17 mouse cellular contexts compared by ENCODE assay signal in genomic region chr16:91140991-91141630, GRCm38 (mm10). TPM values are rescaled to one million over a fixed set of nuclear protein-coding genes. Genes with fewer than 3 reads are reported as not detected.
DNase-seq lines count a peak whose midpoint lies in the region; ATAC-seq and TF ChIP-seq lines count a peak whose summit lies in the region.
"Had no signal": no experiment of that assay in that cellular context is flagged by ENCODE, and none has a peak within 500 bp of the region (broad histone marks: within the 10 kb centered on the region; RNA-seq: fewer than 3 reads in every experiment).

No protein-coding gene starts in this region.

- peak overlapping the region; percentile 39 for H3K27ac ChIP-seq in forebrain, embryonic 16.5 days (ENCODE audit: low read length)
- H3K27ac ChIP-seq in midbrain, embryonic 16.5 days (ENCODE audit: low read length) = no peak overlapping the region
- H3K27ac ChIP-seq: embryonic facial prominence, embryonic 13.5 days; left cerebral cortex, adult 2 months; limb, embryonic 13.5 days; liver, embryonic 15.5 days had no signal

- 0 out of 2 replicates have a peak, but pooled peaks have one; percentile 17 for ATAC-seq in forebrain, embryonic 16.5 days
- peak; percentile 56; the same call in 1 of the 2 replicates for ATAC-seq in midbrain, embryonic 16.5 days
- ATAC-seq in cerebellum, adult (ENCODE audit: insufficient number of reproducible peaks, low FRiP score, low TSS enrichment) = no peak

- H3K4me3 ChIP-seq in forebrain, embryonic 16.5 days (replicated peaks; ENCODE audit: low read length) = no peak overlapping the region
- H3K4me3 ChIP-seq in midbrain, embryonic 16.5 days (ENCODE audit: low read depth, low read length) = no peak overlapping the region
- H3K4me3 ChIP-seq: embryonic facial prominence, embryonic 13.5 days; left cerebral cortex, adult 2 months; limb, embryonic 13.5 days; liver, embryonic 15.5 days had no signal

- H3K27me3 ChIP-seq in forebrain, embryonic 16.5 days (replicated peaks; ENCODE audit: control insufficient read depth, insufficient read depth, low read length) = 0 out of 2 replicates have a peak, but pooled peaks cover 2% of the 10 kb centered on the region
- H3K27me3 ChIP-seq in midbrain, embryonic 16.5 days (ENCODE audit: control insufficient read depth, insufficient read depth, low read depth, low read length) = peaks cover 28% of the 10 kb centered on the region

- WGBS in forebrain, embryonic 16.5 days = 5% methylated on average over 20 of the region's 20 CpGs
- 15% methylated on average over 20 of the region's 20 CpGs for WGBS in midbrain, embryonic 16.5 days

- TF ChIP-seq CTCF in brain, embryonic 14.5 days (IDR thresholded peaks at IDR 0.05; ENCODE audit: borderline replicate concordance, extremely low read depth, insufficient read depth, insufficient read length) = no peak

- peak overlapping the region; percentile 31 for H3K4me2 ChIP-seq in forebrain, embryonic 16.5 days (ENCODE audit: low read length)
- no peak overlapping the region; the same call in 1 of the 2 replicates for H3K4me2 ChIP-seq in midbrain, embryonic 16.5 days (ENCODE audit: low read length)
- H3K4me2 ChIP-seq: liver, embryonic 15.5 days had no signal

- H3K4me1 ChIP-seq in forebrain, embryonic 16.5 days (replicated peaks; ENCODE audit: control insufficient read depth, insufficient read depth, low read length) = peaks cover 27% of the 10 kb centered on the region
- peaks cover 11% of the 10 kb centered on the region for H3K4me1 ChIP-seq in midbrain, embryonic 16.5 days (ENCODE audit: control insufficient read depth, insufficient read depth, low read length)
- H3K4me1 ChIP-seq: embryonic facial prominence, embryonic 13.5 days; liver, embryonic 15.5 days had no signal

- DNase-seq in brain, embryonic 14.5 days (ENCODE audit: low read depth) = peak; percentile 71
- peak; percentile 24 for DNase-seq in embryo, embryonic 9.5 days (ENCODE audit: extremely low spot score)
- DNase-seq in urinary bladder, adult 2 months (ENCODE audit: low spot score) = no peak
- no peak for DNase-seq in kidney, postnatal 4 days
- DNase-seq: adrenal gland, postnatal 14 days; cerebellum, adult 9-11 months; heart, adult 18-20 months; kidney, adult 9 months; lung, postnatal 14 days had no signal

- TF ChIP-seq POLR2A in brain, embryonic 14.5 days (IDR thresholded peaks at IDR 0.05; ENCODE audit: borderline replicate concordance, extremely low read depth, insufficient read depth, insufficient read length, poor library complexity, severe bottlenecking) = no peak

- no peaks in the 10 kb centered on the region for H3K36me3 ChIP-seq in forebrain, embryonic 16.5 days (ENCODE audit: control insufficient read depth, insufficient read depth)
- H3K36me3 ChIP-seq in midbrain, embryonic 16.5 days (ENCODE audit: control insufficient read depth, insufficient read depth, low read length) = no peaks in the 10 kb centered on the region
- H3K36me3 ChIP-seq: embryonic facial prominence, embryonic 13.5 days; limb, embryonic 13.5 days; liver, embryonic 15.5 days had no signal

- H3K9ac ChIP-seq in forebrain, embryonic 16.5 days (replicated peaks; ENCODE audit: low read depth, low read length) = peak overlapping the region; percentile 39; the same call in 1 of the 2 replicates
- H3K9ac ChIP-seq in midbrain, embryonic 16.5 days (ENCODE audit: low read depth, low read length) = no peak overlapping the region
- H3K9ac ChIP-seq: embryonic facial prominence, embryonic 13.5 days; limb, embryonic 13.5 days; liver, embryonic 15.5 days had no signal

- H3K9me3 ChIP-seq in forebrain, embryonic 16.5 days (ENCODE audit: control insufficient read depth, low read length) = peaks cover 13% of the 10 kb centered on the region
- peaks cover 2% of the 10 kb centered on the region; the same call in 1 of the 2 replicates for H3K9me3 ChIP-seq in midbrain, embryonic 16.5 days (replicated peaks; ENCODE audit: control insufficient read depth, low read length, poor library complexity, severe bottlenecking)

RNA-seq across cellular contexts. Expression of gene 4932438H23Rik, which starts 46.2 kb away (rescaled TPM):
- 0.63 and 0.87 TPM in 2 replicates for polyA plus RNA-seq in brain, embryonic 14.5 days (2012; rRNA removed)
- polyA plus RNA-seq in forebrain, embryonic 16.5 days (2015; fragmentation: Nextera tagmentation; extraction: Ambion mirVana) = 0.32 and 0.39 TPM in 2 replicates
- polyA plus RNA-seq in midbrain, embryonic 16.5 days (2015; fragmentation: Nextera tagmentation; extraction: Ambion mirVana) = 0.87 TPM in 2 replicates
- 0.87 and 0.94 TPM in 2 replicates for polyA plus RNA-seq in urinary bladder, adult 2 months (2012; rRNA removed)
- polyA plus RNA-seq: embryonic facial prominence, embryonic 13.5 days; liver, embryonic 15.5 days; spleen, adult 2 months had no signal

Comparison
In these comparisons a context has a peak if more than half of its experiments do, and no peak if none do; other contexts are left out.
1. DNase-seq: peak in brain, embryonic 14.5 days (single experiment) and embryo, embryonic 9.5 days (single experiment); none in urinary bladder, adult 2 months (single experiment) and kidney, postnatal 4 days (0 of 2).